ENCODE assay signal across 11 mouse cellular contexts in genomic region chr6:127969709-127970108, GRCm38 (mm10).
DNase-seq lines count a peak whose midpoint lies in the region; ATAC-seq and TF ChIP-seq lines count a peak whose summit lies in the region.
"Had no signal": no experiment of that assay in that cellular context is flagged by ENCODE, and none has a peak within 500 bp of the region (broad histone marks: within the 10 kb centered on the region; RNA-seq: fewer than 3 reads in every experiment).

No protein-coding gene starts in this region.

- H3K36me3 ChIP-seq in forebrain, embryonic 13.5 days (ENCODE audit: poor library complexity, severe bottlenecking) = no peaks in the 10 kb centered on the region
- no peaks in the 10 kb centered on the region for H3K36me3 ChIP-seq in forebrain, embryonic 14.5 days (ENCODE audit: control insufficient read depth, insufficient read depth, low read length)
- no peaks in the 10 kb centered on the region; the same call in 1 of the 2 replicates for H3K36me3 ChIP-seq in hindbrain, postnatal 0 days (ENCODE audit: insufficient read depth, low read length)
- H3K36me3 ChIP-seq in hindbrain, embryonic 14.5 days (replicated peaks; ENCODE audit: control insufficient read depth, insufficient read depth) = no peaks in the 10 kb centered on the region
- H3K36me3 ChIP-seq: G1E had no signal

- H3K9me3 ChIP-seq in forebrain, embryonic 13.5 days (replicated peaks) = no peaks in the 10 kb centered on the region
- H3K9me3 ChIP-seq in forebrain, embryonic 14.5 days (replicated peaks; ENCODE audit: control insufficient read depth, low read length) = no peaks in the 10 kb centered on the region
- H3K9me3 ChIP-seq in hindbrain, postnatal 0 days (ENCODE audit: low read length) = no peaks in the 10 kb centered on the region
- no peaks in the 10 kb centered on the region for H3K9me3 ChIP-seq in hindbrain, embryonic 14.5 days (ENCODE audit: control insufficient read depth, low read length)
- H3K9me3 ChIP-seq: heart, embryonic 12.5 days; liver, embryonic 13.5 days had no signal

- H3K9ac ChIP-seq in forebrain, embryonic 13.5 days = no peak overlapping the region
- H3K9ac ChIP-seq in forebrain, embryonic 14.5 days (ENCODE audit: low read length) = no peak overlapping the region
- no peak overlapping the region for H3K9ac ChIP-seq in hindbrain, postnatal 0 days (replicated peaks; ENCODE audit: low read length)
- no peak overlapping the region for H3K9ac ChIP-seq in hindbrain, embryonic 14.5 days
- H3K9ac ChIP-seq: heart, embryonic 12.5 days; liver, embryonic 13.5 days had no signal

- H3K4me1 ChIP-seq in forebrain, embryonic 13.5 days = peaks cover 11% of the 10 kb centered on the region
- no peaks in the 10 kb centered on the region for H3K4me1 ChIP-seq in forebrain, embryonic 14.5 days (ENCODE audit: control insufficient read depth, insufficient read depth, low read length)
- H3K4me1 ChIP-seq in hindbrain, postnatal 0 days (ENCODE audit: insufficient read depth, low read length) = peaks cover 10% of the 10 kb centered on the region; the same call in 1 of the 2 replicates
- peaks cover 23% of the 10 kb centered on the region for H3K4me1 ChIP-seq in hindbrain, embryonic 14.5 days (replicated peaks; ENCODE audit: control insufficient read depth, insufficient read depth, low read length)
- H3K4me1 ChIP-seq: liver, embryonic 13.5 days had no signal

- peak; percentile 9; the same call in 1 of the 2 replicates for ATAC-seq in forebrain, embryonic 13.5 days
- ATAC-seq in forebrain, embryonic 14.5 days = no peak
- ATAC-seq in hindbrain, postnatal 0 days = peak; percentile 0; the same call in 1 of the 2 replicates
- ATAC-seq in hindbrain, embryonic 14.5 days (ENCODE audit: low FRiP score) = no peak
- ATAC-seq in megakaryocyte-erythroid progenitor cell, adult 5-6 weeks (replicated peaks; ENCODE audit: low FRiP score, low TSS enrichment, poor library complexity, severe bottlenecking) = 0 out of 2 replicates have a peak, but pooled peaks have one; percentile 19

- WGBS in forebrain, embryonic 13.5 days = 74% methylated on average over 7 of the region's 7 CpGs
- 74% methylated on average over 7 of the region's 7 CpGs for WGBS in forebrain, embryonic 14.5 days
- WGBS in hindbrain, postnatal 0 days = 61% methylated on average over 7 of the region's 7 CpGs
- 53% methylated on average over 7 of the region's 7 CpGs for WGBS in hindbrain, embryonic 14.5 days

- no peaks in the 10 kb centered on the region for H3K27me3 ChIP-seq in forebrain, embryonic 13.5 days
- no peaks in the 10 kb centered on the region for H3K27me3 ChIP-seq in forebrain, embryonic 14.5 days (replicated peaks; ENCODE audit: control insufficient read depth, insufficient read depth, low read length)
- no peaks in the 10 kb centered on the region for H3K27me3 ChIP-seq in hindbrain, postnatal 0 days (ENCODE audit: insufficient read depth, low read length)
- no peaks in the 10 kb centered on the region for H3K27me3 ChIP-seq in hindbrain, embryonic 14.5 days (ENCODE audit: control insufficient read depth, insufficient read depth, low read length)
- H3K27me3 ChIP-seq: heart, embryonic 12.5 days; liver, embryonic 13.5 days had no signal

- TF ChIP-seq POLR2A in brain, embryonic 14.5 days (IDR thresholded peaks at IDR 0.05; ENCODE audit: borderline replicate concordance, extremely low read depth, insufficient read depth, insufficient read length, poor library complexity, severe bottlenecking) = no peak

- DNase-seq in forebrain, embryonic 14.5 days (ENCODE audit: low spot score) = no peak
- no peak for DNase-seq in hindbrain, postnatal 0 days (ENCODE audit: low spot score)
- no peak for DNase-seq in hindbrain, embryonic 14.5 days (ENCODE audit: low spot score)
- no peak for DNase-seq in brain, embryonic 14.5 days (ENCODE audit: low read depth)
- DNase-seq in adrenal gland, postnatal 14 days = no peak

- TF ChIP-seq CTCF in hindbrain, postnatal 0 days (IDR thresholded peaks at IDR 0.05; ENCODE audit: low read depth) = no peak
- TF ChIP-seq CTCF in brain, embryonic 14.5 days (IDR thresholded peaks at IDR 0.05; ENCODE audit: borderline replicate concordance, extremely low read depth, insufficient read depth, insufficient read length) = 0 out of 2 replicates have a peak, but pooled peaks have one; percentile 1

- no peak overlapping the region for H3K4me2 ChIP-seq in forebrain, embryonic 13.5 days
- H3K4me2 ChIP-seq in forebrain, embryonic 14.5 days (ENCODE audit: low read length) = no peak overlapping the region
- H3K4me2 ChIP-seq in hindbrain, postnatal 0 days (ENCODE audit: low read depth, low read length) = no peak overlapping the region
- no peak overlapping the region for H3K4me2 ChIP-seq in hindbrain, embryonic 14.5 days (replicated peaks)
- H3K4me2 ChIP-seq: heart, embryonic 12.5 days; liver, embryonic 13.5 days; midbrain, embryonic 11.5 days had no signal

- H3K4me3 ChIP-seq in forebrain, embryonic 13.5 days = no peak overlapping the region
- no peak overlapping the region for H3K4me3 ChIP-seq in forebrain, embryonic 14.5 days (ENCODE audit: low read depth, low read length)
- H3K4me3 ChIP-seq in hindbrain, postnatal 0 days (ENCODE audit: low read length) = no peak overlapping the region
- H3K4me3 ChIP-seq in hindbrain, embryonic 14.5 days (replicated peaks; ENCODE audit: low read length) = no peak overlapping the region
- H3K4me3 ChIP-seq: heart, embryonic 12.5 days; liver, embryonic 13.5 days had no signal

- H3K27ac ChIP-seq in forebrain, embryonic 13.5 days = no peak overlapping the region
- no peak overlapping the region for H3K27ac ChIP-seq in forebrain, embryonic 14.5 days (ENCODE audit: low read depth, low read length)
- H3K27ac ChIP-seq in hindbrain, postnatal 0 days = no peak overlapping the region
- H3K27ac ChIP-seq in hindbrain, embryonic 14.5 days = no peak overlapping the region
- H3K27ac ChIP-seq: liver, embryonic 13.5 days had no signal

Comparison
In these comparisons a context has a peak if more than half of its experiments do, and no peak if none do; other contexts are left out.
1. ATAC-seq: peak in forebrain, embryonic 13.5 days (single experiment), hindbrain, postnatal 0 days (single experiment) and megakaryocyte-erythroid progenitor cell, adult 5-6 weeks (single experiment); none in forebrain, embryonic 14.5 days (single experiment) and hindbrain, embryonic 14.5 days (single experiment).